Mouse (Mus musculus) Patski (cell line): ENCODE measurements around the gene Bst1. TPM values are rescaled to one million over a fixed set of nuclear protein-coding genes. Genes with fewer than 3 reads are reported as not detected.

Experiments used
- ATAC-seq: fragments of 100-300 bp; one replicate; pipeline ENCODE4 v1.8.0; 2021
- CTCF ChIA-PET: fragments of 350-600 bp; sonication (Branson Sonifier 250); formaldehyde crosslinking; loops from one replicate; lab custom pipeline; 2022; ENCODE audit warnings: inconsistent platforms; lab: Charles Lee
- POLR2A ChIA-PET: fragments of 350-600 bp; sonication (Branson Sonifier 250); formaldehyde crosslinking; loops from one replicate; lab custom pipeline; 2022; ENCODE audit warnings: antibody characterized with exemption, inconsistent platforms; lab: Charles Lee
- DNase-seq: peaks from one replicate; pipeline ENCODE4 v3.0.0-alpha.2; 2011; ENCODE audit warnings: low read depth, low spot score
- H3K27me3 ChIP-seq: fragments of 371-371 bp; one replicate; pipeline ENCODE4 v1.5.1; 2021
- CTCF ChIP-seq: fragments of 100-300 bp; IDR thresholded peaks from one replicate; pipeline ENCODE4 v1.5.1; 2021
- in situ Hi-C: fragments of 300-500 bp; cut with MboI; formaldehyde crosslinking; loops from 3 replicates; pipeline ENCODE4 v1.11.1; 2018; ENCODE audit warnings: low pct_unique_long_range_greater_than_20kb, mixed read lengths
- polyA plus RNA-seq: library from polyadenylated mRNA; unstranded; gene quantifications from one replicate; pipeline ENCODE4 v1.2.3, GENCODE M21; 2021

Bst1 gene
- polyA plus RNA-seq, 1 experiment from 2014 or later: 864 TPM

GRCm38 (mm10) chr5:43846227-43846626 is 27.5 kb downstream of the Bst1 start:
- TF ChIP-seq CTCF: no peak
- ATAC-seq: no peak
- ChIA-PET CTCF (interaction anchor here (1.1 to 4.4 kb wide), 4 partner anchors 9 to 174 kb away, joined by 3 to 18 read pairs (median 6); no protein-coding TSS in a partner anchor), POLR2A (no interaction called here)
- DNase-seq: no peak
- no peaks in the 10 kb centered on the region for H3K27me3 ChIP-seq
- in situ Hi-C loops: no loop called here

GRCm38 (mm10) chr5:43847555-43847954 is 28.9 kb downstream of the Bst1 start:
- no peak for DNase-seq

DNA sequence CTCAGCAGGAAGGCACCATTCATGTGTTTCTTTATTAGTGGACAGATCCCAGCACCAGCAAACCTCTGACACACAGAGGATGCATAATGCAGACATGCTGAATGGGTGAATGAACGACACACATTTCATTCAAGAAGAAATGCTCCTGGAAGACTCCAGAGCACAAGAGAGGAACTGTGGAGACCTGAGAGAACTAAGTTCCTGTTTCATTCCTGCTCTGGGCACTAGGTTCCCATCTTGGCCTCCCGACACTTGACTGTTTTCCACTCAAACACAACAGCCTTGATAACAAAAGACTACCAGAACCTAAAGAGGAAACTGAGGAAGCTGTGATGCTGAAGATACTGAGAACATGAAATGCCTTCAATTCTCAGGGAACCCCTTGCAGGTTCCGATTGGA is 29.6 kb downstream of the Bst1 start:
- in situ Hi-C loops: no loop called here
- ChIA-PET POLR2A (no interaction called here), CTCF (interaction anchor here (4.4 kb wide), 1 partner anchor 11 kb away, joined by 18 read pairs; no protein-coding TSS in a partner anchor)
- no peaks in the 10 kb centered on the region for H3K27me3 ChIP-seq
- no peak for TF ChIP-seq CTCF
- DNase-seq (no peak), ATAC-seq (no peak)

More at GRCm38 (mm10) chr5:43847555-43847954, 28.9 kb downstream of the Bst1 start:
- in situ Hi-C loops: no loop called here
- ChIA-PET POLR2A (interaction anchor here (0.6 to 1.1 kb wide), 3 partner anchors 8 to 174 kb away, joined by 3 read pairs; no protein-coding TSS in a partner anchor), CTCF (interaction anchor here (1.3 to 4.4 kb wide), 3 partner anchors 10 to 46 kb away, joined by 4 to 18 read pairs (median 5); no protein-coding TSS in a partner anchor)
- H3K27me3 ChIP-seq: no peaks in the 10 kb centered on the region
- TF ChIP-seq CTCF: no peak
- ATAC-seq: no peak

GRCm38 (mm10) chr5:43853096-43853867 is 34.6 kb downstream of the Bst1 start:
- in situ Hi-C loops: no loop called here
- no peak for TF ChIP-seq CTCF
- DNase-seq (no peak), ATAC-seq (no peak)
- POLR2A ChIA-PET: no interaction called here
- H3K27me3 ChIP-seq: no peaks in the 10 kb centered on the region
- CTCF ChIA-PET: interaction anchor here (0.9 kb wide), 1 partner anchor 11 kb away, joined by 6 read pairs; no protein-coding TSS in a partner anchor

DNA sequence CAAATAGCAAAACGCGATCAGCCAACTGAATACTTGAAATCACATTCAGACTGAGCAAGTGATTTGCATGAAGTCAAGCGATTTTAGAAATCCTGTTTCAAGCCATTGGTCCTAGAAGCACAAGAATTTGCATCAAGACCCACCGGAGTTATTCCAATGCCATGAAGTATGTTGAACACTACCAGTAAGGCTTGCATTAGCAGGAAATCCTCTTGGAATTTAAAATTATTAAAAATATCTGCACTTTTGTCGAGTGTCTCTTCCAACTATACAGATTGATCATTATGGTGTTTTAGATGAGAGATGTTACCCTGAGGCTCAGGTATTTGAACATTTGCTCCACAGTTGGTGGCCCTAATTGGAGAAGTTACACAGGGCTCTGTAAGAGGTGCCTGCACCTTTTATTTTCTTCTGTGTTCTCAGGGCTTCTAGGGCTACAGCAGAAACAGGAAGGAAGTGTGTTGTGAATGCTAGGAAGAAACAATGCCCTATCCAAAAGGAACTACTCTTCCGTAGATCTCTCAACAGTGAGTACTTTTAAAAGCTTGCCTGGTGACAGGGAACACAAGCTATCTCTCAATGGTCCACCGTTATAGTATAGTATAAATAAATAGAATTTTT is 35.3 kb downstream of the Bst1 start:
- ATAC-seq (no peak), DNase-seq (no peak)
- ChIA-PET CTCF (no interaction called here), POLR2A (no interaction called here)
- in situ Hi-C loops: no loop called here
- no peak for TF ChIP-seq CTCF
- no peaks in the 10 kb centered on the region for H3K27me3 ChIP-seq

GRCm38 (mm10) chr5:43855769-43856168 is 37.1 kb downstream of the Bst1 start:
- ChIA-PET POLR2A (interaction anchor here (0.7 to 1.4 kb wide), 2 partner anchors 9 to 14 kb away, joined by 3 read pairs; no protein-coding TSS in a partner anchor), CTCF (no interaction called here)
- DNase-seq: no peak
- in situ Hi-C loops: no loop called here
- H3K27me3 ChIP-seq: no peaks in the 10 kb centered on the region
- TF ChIP-seq CTCF: no peak
- ATAC-seq: no peak

GRCm38 (mm10) chr5:43859663-43860062 is 41.0 kb downstream of the Bst1 start:
- in situ Hi-C loops: no loop called here
- ChIA-PET POLR2A (no interaction called here), CTCF (interaction anchor here (0.7 to 1.3 kb wide), 2 partner anchors 11 to 124 kb away, joined by 3 to 4 read pairs; no protein-coding TSS in a partner anchor)
- DNase-seq (no peak), ATAC-seq (no peak)
- TF ChIP-seq CTCF: no peak
- H3K27me3 ChIP-seq: no peaks in the 10 kb centered on the region

- TF ChIP-seq CTCF: no peak
- POLR2A ChIA-PET: no interaction called here
- H3K27me3 ChIP-seq: no peaks in the 10 kb centered on the region
- DNase-seq (no peak), ATAC-seq (no peak)
- in situ Hi-C loops: no loop called here
- CTCF ChIA-PET: interaction anchor here (1.3 kb wide), 1 partner anchor 11 kb away, joined by 4 read pairs; no protein-coding TSS in a partner anchor
Observed at GRCm38 (mm10) chr5:43860096-43860495, 41.4 kb downstream of the Bst1 start.

DNA sequence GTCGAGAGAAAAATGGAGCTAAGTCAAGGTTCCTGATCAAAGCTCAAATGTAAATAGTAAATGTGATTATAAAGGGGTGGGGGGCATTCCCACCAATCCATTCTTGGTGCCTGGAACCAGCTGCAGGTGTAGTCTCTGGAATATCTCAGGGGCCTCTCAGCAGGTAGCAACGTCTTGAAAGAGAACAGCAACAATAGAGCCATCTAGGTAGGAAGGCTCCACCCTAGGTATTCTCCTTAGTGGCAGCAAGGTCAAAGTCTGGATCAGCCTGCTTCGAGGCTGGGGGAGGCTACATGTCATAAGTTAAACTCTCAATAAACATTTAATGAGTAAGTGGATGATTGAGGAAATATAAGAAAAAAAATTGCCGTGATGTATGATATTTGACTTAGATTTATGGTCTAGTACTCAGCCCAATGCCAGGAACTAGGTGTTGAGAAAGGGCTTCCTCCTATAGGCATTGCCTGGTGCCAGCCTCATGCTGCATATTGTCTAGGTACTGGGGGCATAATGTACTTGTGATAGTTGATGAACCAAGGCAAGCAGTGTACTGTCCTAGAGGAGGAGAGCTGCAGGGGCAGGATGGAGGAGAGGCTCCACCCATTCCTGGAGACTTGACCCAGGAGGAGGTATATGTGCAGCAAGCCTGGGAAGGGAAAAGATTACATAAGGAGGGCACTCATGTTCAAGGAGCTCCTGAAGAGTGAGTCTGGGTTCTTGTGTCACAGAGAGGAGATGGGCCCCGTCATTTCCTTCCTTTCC is 42.2 kb downstream of the Bst1 start:
- no peaks in the 10 kb centered on the region for H3K27me3 ChIP-seq
- POLR2A ChIA-PET: no interaction called here
- no peak for ATAC-seq
- in situ Hi-C loops: no loop called here
- TF ChIP-seq CTCF: no peak
- CTCF ChIA-PET: no interaction called here
- DNase-seq: no peak

GRCm38 (mm10) chr5:43863642-43864041 is 45.0 kb downstream of the Bst1 start:
- POLR2A ChIA-PET: no interaction called here
- in situ Hi-C loops: no loop called here
- no peaks in the 10 kb centered on the region for H3K27me3 ChIP-seq
- no peak for DNase-seq
- ATAC-seq: no peak
- TF ChIP-seq CTCF: no peak
- CTCF ChIA-PET: interaction anchor here (1.1 kb wide), 1 partner anchor 11 kb away, joined by 6 read pairs; no protein-coding TSS in a partner anchor
